Mouse (Mus musculus) heart, adult 2 months (tissue): ENCODE measurements around the gene Polr3a. TPM values are rescaled to one million over a fixed set of nuclear protein-coding genes. Genes with fewer than 3 reads are reported as not detected.

Experiments used
- DNase-seq, 2 experiments: peaks; one replicate each; pipeline ENCODE4 v3.0.0; 2021
- H3K27ac ChIP-seq: fragments of 200-600 bp; 2 replicates; pipeline ENCODE4 v1.8.1; 2022
- H3K27me3 ChIP-seq: fragments of 200-500 bp; 2 replicates; pipeline ENCODE4 v1.6.1; 2012; ENCODE audit warnings: mild to moderate bottlenecking, low read length, inconsistent platforms, mixed read lengths; ENCODE audit not compliant: control insufficient read depth, insufficient read depth
- H3K36me3 ChIP-seq: fragments of 200-500 bp; 2 replicates; pipeline ENCODE4 v1.6.1; 2012; ENCODE audit warnings: low read length, inconsistent platforms; ENCODE audit not compliant: control insufficient read depth, insufficient read depth
- H3K4me1 ChIP-seq: fragments of 200-500 bp; 2 replicates; pipeline ENCODE4 v1.6.1; 2011; ENCODE audit warnings: low read length; ENCODE audit not compliant: control insufficient read depth, insufficient read depth
- H3K4me3 ChIP-seq: fragments of 200-600 bp; 2 replicates; pipeline ENCODE4 v1.8.1; 2022
- H3K79me2 ChIP-seq: fragments of 200-500 bp; replicated peaks from 2 replicates; pipeline ENCODE4 v1.6.1; 2012; ENCODE audit warnings: mild to moderate bottlenecking, inconsistent platforms, low read length, moderate library complexity, mixed read lengths; ENCODE audit not compliant: control insufficient read depth, insufficient read depth
- H3K9ac ChIP-seq: fragments of 200-500 bp; 2 replicates; pipeline ENCODE4 v1.6.1; 2012; ENCODE audit warnings: low read depth, mild to moderate bottlenecking, control low read depth, inconsistent platforms, low read length, mixed read lengths
- CTCF ChIP-seq: fragments of 200-600 bp; IDR thresholded peaks from 2 replicates; pipeline ENCODE4 v1.8.1; 2022; ENCODE audit warnings: antibody characterized with exemption, mild to moderate bottlenecking, moderate library complexity
- EP300 ChIP-seq: fragments of 200-500 bp; IDR thresholded peaks from 2 replicates; pipeline ENCODE4 v1.6.1; 2011; ENCODE audit warnings: low read depth, low read length, control low read depth; ENCODE audit not compliant: insufficient read depth
- POLR2A ChIP-seq: fragments of 200-500 bp; IDR thresholded peaks from 2 replicates; pipeline ENCODE4 v1.6.1; 2011; ENCODE audit warnings: mild to moderate bottlenecking, low read depth, low read length, control low read depth; ENCODE audit not compliant: insufficient read depth
- WGBS: fragments of 180-500 bp; shearing (Covaris S2); methylation state at CpG from one replicate; pipeline ENCODE4 v1.1.7; 2018; 5-methylcytosine and 5-hydroxymethylcytosine counted together
- intact Hi-C: fragments of 180-260 bp; cut with DNase I; formaldehyde crosslinking; loops from one replicate; pipeline ENCODE4 v1.15.1; 2025
- polyA plus RNA-seq: library from polyadenylated mRNA; depleted of rRNA; stranded (reverse); fragments of >200 nt; gene quantifications from 2 replicates; pipeline ENCODE4 v1.2.3, GENCODE M21; 2012
- total RNA-seq, 2 experiments: library from RNA; stranded (reverse); gene quantifications; 2 replicates each; pipeline ENCODE4 v1.2.3; 2021

Gene Polr3a
- total and polyA plus RNA-seq, 3 experiments: 4.7 to 11.0 (median 10.3) TPM

- no peak overlapping the region for H3K27ac ChIP-seq
- H3K4me3 ChIP-seq: no peak overlapping the region
- no peaks in the 10 kb centered on the region for H3K4me1 ChIP-seq
- intact Hi-C loops: no loop called here
- no peaks in the 10 kb centered on the region for H3K79me2 ChIP-seq
- TF ChIP-seq POLR2A (no peak), CTCF (no peak)
- DNase-seq: no peak
- WGBS: 53% methylated on average over 8 of the region's 8 CpGs
- H3K36me3 ChIP-seq: no peaks in the 10 kb centered on the region
- no peaks in the 10 kb centered on the region for H3K27me3 ChIP-seq
- H3K9ac ChIP-seq: no peak overlapping the region
Measured at GRCm38 (mm10) chr14:24521597-24521996, 34.7 kb upstream of the Polr3a start.

DNA sequence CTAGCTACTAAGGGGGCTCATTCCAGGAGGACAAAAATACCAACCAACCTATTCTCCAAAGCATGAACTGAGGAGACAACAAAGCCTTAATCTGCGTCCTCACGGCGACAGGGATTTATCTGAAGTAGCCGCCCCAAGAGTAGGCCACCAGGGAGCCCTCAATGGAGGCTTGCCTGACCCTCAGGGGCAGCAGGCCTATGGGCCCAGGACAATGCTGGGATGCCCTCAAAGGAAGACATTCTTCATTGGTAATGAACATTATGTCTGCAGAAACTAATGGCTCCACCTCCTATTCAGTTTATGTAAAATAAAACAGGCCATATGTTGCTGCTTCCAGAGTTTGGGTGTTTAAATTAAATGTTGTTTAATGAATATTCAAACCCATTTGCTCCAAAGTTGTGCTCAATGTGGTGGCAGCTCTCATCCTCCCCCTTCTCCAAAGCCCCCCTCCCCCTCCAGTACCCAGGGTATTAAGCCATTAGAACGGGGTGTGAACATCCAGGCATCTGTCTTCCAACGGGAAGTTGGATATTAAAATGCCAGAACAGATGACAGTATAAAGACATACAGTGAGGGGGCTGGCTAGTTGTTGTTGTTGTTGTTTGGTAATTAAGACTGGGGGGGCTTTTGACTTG, 25.8 kb upstream of the Polr3a start:
- Histone ChIP-seq H3K4me1 (no peaks in the 10 kb centered on the region), H3K27ac (no peak overlapping the region), H3K36me3 (no peaks in the 10 kb centered on the region), H3K9ac (no peak overlapping the region), H3K4me3 (no peak overlapping the region), H3K27me3 (no peaks in the 10 kb centered on the region), H3K79me2 (no peaks in the 10 kb centered on the region)
- 80% methylated on average over 6 of the region's 6 CpGs for WGBS
- DNase-seq: no peak
- intact Hi-C loops: no loop called here
- TF ChIP-seq EP300: no peak
- TF ChIP-seq CTCF: no peak
- TF ChIP-seq POLR2A: no peak

DNA sequence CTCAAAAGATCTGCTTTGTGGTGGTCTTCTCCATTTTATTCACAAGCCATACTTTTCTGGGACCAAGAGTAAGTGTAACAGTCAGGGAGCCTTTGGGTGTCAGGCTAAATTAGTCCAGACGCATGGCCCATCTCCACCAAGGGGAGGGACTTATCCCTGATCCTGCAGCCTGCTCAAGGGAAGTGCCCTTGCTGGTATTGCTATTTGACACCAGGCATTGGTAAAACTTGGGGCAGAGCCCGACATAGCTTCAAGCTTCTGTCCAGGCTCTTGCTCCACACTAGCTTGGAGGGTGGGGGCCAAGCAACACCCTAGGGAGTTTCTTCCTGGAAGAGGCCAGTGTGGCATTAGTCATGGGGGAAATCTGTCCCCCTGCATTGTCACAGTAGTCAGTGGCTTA, 23.8 kb upstream of the Polr3a start:
- WGBS: 80% methylated on average over 2 of the region's 2 CpGs
- Histone ChIP-seq H3K79me2 (no peaks in the 10 kb centered on the region), H3K4me1 (no peaks in the 10 kb centered on the region), H3K9ac (no peak overlapping the region), H3K27me3 (peaks cover 1% of the 10 kb centered on the region; the same call in 1 of the 2 replicates), H3K36me3 (no peaks in the 10 kb centered on the region), H3K27ac (no peak overlapping the region), H3K4me3 (no peak overlapping the region)
- intact Hi-C loops: no loop called here
- DNase-seq: no peak
- TF ChIP-seq CTCF (no peak), POLR2A (no peak), EP300 (no peak)

- no peak for TF ChIP-seq EP300
- TF ChIP-seq POLR2A: no peak
- peak; percentile 60 for TF ChIP-seq CTCF
- intact Hi-C loops: no loop called here
- no peak overlapping the region for H3K27ac ChIP-seq
Measured at GRCm38 (mm10) chr14:24510218-24510617, 23.4 kb upstream of the Polr3a start.

GRCm38 (mm10) chr14:24509557-24509956, 22.7 kb upstream of the Polr3a start:
- peak in 1 of 2 experiments; percentile 43 for DNase-seq
- no peak overlapping the region for H3K4me3 ChIP-seq
- H3K9ac ChIP-seq: no peak overlapping the region
- H3K4me1 ChIP-seq: no peaks in the 10 kb centered on the region
- 57% methylated on average over 5 of the region's 5 CpGs for WGBS
- intact Hi-C loops: loop anchor here (10.0 kb wide), 3 partner anchors 395 to 1065 kb away; no protein-coding TSS in a partner anchor
- no peaks in the 10 kb centered on the region for H3K36me3 ChIP-seq
- TF ChIP-seq CTCF: no peak
- no peak for TF ChIP-seq EP300
- no peak for TF ChIP-seq POLR2A
- H3K27me3 ChIP-seq: peaks cover 1% of the 10 kb centered on the region; the same call in 1 of the 2 replicates
- no peaks in the 10 kb centered on the region for H3K79me2 ChIP-seq
- no peak overlapping the region for H3K27ac ChIP-seq

More at GRCm38 (mm10) chr14:24510218-24510617, 23.4 kb upstream of the Polr3a start:
- Histone ChIP-seq H3K9ac (no peak overlapping the region), H3K79me2 (no peaks in the 10 kb centered on the region), H3K27me3 (peaks cover 1% of the 10 kb centered on the region; the same call in 1 of the 2 replicates), H3K36me3 (no peaks in the 10 kb centered on the region), H3K4me3 (no peak overlapping the region), H3K4me1 (no peaks in the 10 kb centered on the region)
- no peak for DNase-seq
- WGBS: 93% methylated on average over 1 of the region's 1 CpGs

DNA sequence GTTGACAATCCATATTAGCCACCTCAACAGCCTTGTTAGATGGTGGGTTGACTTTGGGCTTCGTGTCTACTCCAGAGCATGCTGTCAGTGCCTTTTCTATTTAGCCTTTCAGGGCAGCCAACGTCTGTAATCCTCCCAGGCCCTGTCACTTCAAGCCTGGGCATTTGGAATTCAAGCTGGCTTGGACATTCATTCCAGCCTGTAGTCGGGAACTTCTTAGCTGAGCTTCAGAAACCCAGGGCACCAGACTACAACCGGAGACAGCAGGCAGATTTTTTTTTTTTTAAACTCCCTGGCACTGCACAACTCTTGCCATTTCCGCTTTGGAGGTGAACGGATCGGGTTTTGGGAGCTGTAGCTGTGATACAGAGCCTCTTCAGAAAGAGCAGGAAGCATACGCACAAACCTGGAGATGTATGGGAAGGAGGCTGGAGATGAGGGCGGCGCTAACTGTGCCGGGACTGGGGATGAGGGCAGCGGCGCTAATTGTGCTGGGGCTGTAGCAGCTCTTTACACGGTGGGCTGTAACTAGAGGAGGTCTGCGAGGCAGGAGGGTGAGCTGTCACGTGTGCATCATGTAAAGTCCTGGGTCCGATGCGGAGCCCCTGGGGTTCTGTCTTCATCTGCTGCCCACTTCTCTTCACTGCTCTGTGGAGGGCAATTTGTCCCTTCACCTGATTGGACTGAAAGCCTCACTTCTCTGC, 21.4 kb upstream of the Polr3a start:
- H3K36me3 ChIP-seq: no peaks in the 10 kb centered on the region
- no peak overlapping the region for H3K27ac ChIP-seq
- H3K4me3 ChIP-seq: no peak overlapping the region
- no peaks in the 10 kb centered on the region for H3K79me2 ChIP-seq
- intact Hi-C loops: loop anchor here (10.0 kb wide), 3 partner anchors 397 to 1067 kb away; no protein-coding TSS in a partner anchor
- TF ChIP-seq EP300: no peak
- TF ChIP-seq CTCF: no peak
- TF ChIP-seq POLR2A: no peak
- no peak overlapping the region for H3K9ac ChIP-seq
- peaks cover 1% of the 10 kb centered on the region; the same call in 1 of the 2 replicates for H3K27me3 ChIP-seq
- WGBS: 34% methylated on average over 18 of the region's 18 CpGs
- no peaks in the 10 kb centered on the region for H3K4me1 ChIP-seq
- no peak for DNase-seq
